Mouse (Mus musculus) retina, embryonic 14.5 days (tissue): ENCODE measurements around the gene Polg2.
"Not testable (repeated sequence)": the region's sequence is repeated elsewhere in the genome, so short reads cannot be mapped to it uniquely, and the experiment has no call there.

Experiments
- DNase-seq: peaks from one replicate; pipeline ENCODE4 v3.0.0-alpha.2; 2015; ENCODE audit warnings: low spot score

Gene Polg2

GRCm38 (mm10) chr11:106789649-106790048 lies 10.3 kb upstream of the Polg2 start:
- DNase-seq = peak; percentile 55

GRCm38 (mm10) chr11:106788775-106789459 lies 9.6 kb upstream of the Polg2 start, which contains the start of the genes Ddx5 and Cep95:
Gene Ddx5 (minus strand): TSS chr11:106789185.
Gene Cep95 (plus strand): TSS chr11:106789252.
- DNase-seq = peak; percentile 97

GRCm38 (mm10) chr11:106788026-106788774 lies 8.9 kb upstream of the Polg2 start:
- DNase-seq = peak; percentile 99

- peak; percentile 84 for DNase-seq
Measured at GRCm38 (mm10) chr11:106787131-106788025, 8.0 kb upstream of the Polg2 start.

GRCm38 (mm10) chr11:106785043-106785442 lies 5.7 kb upstream of the Polg2 start:
- no peak for DNase-seq

- no peak for DNase-seq
Measured at GRCm38 (mm10) chr11:106784476-106784875, 5.1 kb upstream of the Polg2 start.

- DNase-seq = no peak
Measured at GRCm38 (mm10) chr11:106782841-106783764, 3.8 kb upstream of the Polg2 start.

- not testable (repeated sequence) for DNase-seq
Measured at GRCm38 (mm10) chr11:106782271-106782670, 2.9 kb upstream of the Polg2 start.

GRCm38 (mm10) chr11:106780590-106781220 lies 1.4 kb upstream of the Polg2 start:
- DNase-seq = no peak

- DNase-seq = no peak
Measured at GRCm38 (mm10) chr11:106780089-106780425, 720 bp upstream of the Polg2 start.

- DNase-seq = no peak
Measured at GRCm38 (mm10) chr11:106778589-106779387, 549 bp downstream of the Polg2 start.

- no peak for DNase-seq
Measured at GRCm38 (mm10) chr11:106778132-106778531, 1.2 kb downstream of the Polg2 start.

- no peak for DNase-seq
Measured at GRCm38 (mm10) chr11:106777395-106777794, 1.9 kb downstream of the Polg2 start.

- no peak for DNase-seq
Measured at GRCm38 (mm10) chr11:106776960-106777359, 2.4 kb downstream of the Polg2 start.

- no peak for DNase-seq
Measured at GRCm38 (mm10) chr11:106773061-106773460, 6.3 kb downstream of the Polg2 start.

GRCm38 (mm10) chr11:106770195-106770974 lies 9.0 kb downstream of the Polg2 start:
- DNase-seq = no peak

GRCm38 (mm10) chr11:106767516-106767915 lies 11.8 kb downstream of the Polg2 start:
- no peak for DNase-seq

- DNase-seq = no peak
Measured at GRCm38 (mm10) chr11:106766611-106767162, 12.7 kb downstream of the Polg2 start.

GRCm38 (mm10) chr11:106762800-106763185 lies 16.5 kb downstream of the Polg2 start:
- DNase-seq = no peak
